Mouse (Mus musculus): Measurements from ENCODE around the gene Nup50.

DNA sequence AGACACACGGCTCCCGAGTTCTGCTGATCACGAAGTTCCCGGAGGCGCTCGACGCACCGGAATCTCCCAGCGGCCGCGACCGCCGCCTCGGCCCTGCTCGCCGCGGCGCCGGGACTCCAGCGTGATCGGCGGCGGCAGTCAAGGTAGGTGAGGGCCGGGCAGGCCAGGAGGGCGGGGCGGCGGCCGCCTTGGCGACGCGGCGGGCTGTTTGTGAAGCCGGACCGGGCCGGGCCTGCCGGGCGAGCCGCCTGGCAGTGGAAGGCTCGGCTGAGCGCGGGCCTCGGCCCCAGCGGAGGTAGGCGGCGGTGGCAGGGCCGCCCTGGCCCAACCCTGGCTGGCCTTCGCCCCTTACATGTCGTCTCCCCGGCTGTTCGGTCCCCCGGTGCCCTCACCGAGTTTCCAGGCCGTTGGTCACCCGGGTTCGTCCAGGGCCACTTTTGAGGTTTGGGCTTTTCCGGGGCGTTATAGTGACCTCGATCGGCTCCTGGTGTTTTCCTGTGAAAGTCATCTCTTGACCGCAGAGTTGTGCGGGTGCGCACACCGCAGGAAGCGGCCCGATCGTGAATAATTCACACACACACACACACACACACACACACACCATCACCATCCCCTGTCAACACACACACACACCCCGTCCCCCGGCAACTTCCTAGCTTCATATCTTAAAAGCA, 434 bp downstream of the Nup50 start:
- TF ChIP-seq POLR2A (IDR thresholded peaks at IDR 0.05; ENCODE audit: control insufficient read depth, extremely low read depth, insufficient read depth, low read length, poor library complexity): no peak; the same call in 1 of the 2 replicates
- TF ChIP-seq CTCF (IDR thresholded peaks at IDR 0.05; ENCODE audit: borderline replicate concordance, control insufficient read depth, extremely low read depth, insufficient read depth, low read length, poor library complexity): no peak
